Mouse (Mus musculus): ENCODE results near the gene Fmo5. TPM values are rescaled to one million over a fixed set of nuclear protein-coding genes. Genes with fewer than 3 reads are reported as not detected.

Fmo5 gene
- total RNA-seq (2023), result 8.7 TPM

DNA sequence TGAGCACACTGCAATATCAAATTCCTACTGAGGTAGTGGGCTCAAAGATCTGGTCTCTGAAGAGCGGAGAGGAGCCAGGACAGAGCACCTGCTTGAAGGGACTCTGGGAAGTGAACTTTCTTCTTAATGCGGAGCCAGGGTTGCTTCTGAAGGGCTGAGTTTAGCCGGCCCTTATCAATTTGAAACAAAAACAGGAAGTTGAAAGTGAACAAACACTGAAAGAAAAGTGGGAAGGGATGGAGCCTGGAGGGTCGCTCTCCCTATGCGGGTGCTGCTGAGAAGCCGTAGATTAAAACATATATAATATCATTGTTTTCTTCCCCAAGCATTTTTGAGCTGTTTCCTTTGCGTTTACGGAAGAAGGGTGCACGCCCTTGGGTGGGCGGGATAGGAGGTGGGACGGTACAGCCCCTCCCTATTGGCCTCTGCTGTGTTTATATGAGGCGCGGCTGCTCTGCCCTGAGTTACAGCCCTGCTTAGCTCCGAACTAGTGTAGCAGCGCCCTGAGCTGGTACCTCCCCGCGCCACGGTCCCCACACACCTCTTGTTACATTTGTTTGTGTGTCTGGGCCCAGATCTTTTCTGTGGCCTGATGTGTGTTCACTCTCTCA, at the start of gene Fmo5:
Gene Fmo5 (plus strand): TSS at position 414 of the 611 bp plus-strand sequence.

DNA sequence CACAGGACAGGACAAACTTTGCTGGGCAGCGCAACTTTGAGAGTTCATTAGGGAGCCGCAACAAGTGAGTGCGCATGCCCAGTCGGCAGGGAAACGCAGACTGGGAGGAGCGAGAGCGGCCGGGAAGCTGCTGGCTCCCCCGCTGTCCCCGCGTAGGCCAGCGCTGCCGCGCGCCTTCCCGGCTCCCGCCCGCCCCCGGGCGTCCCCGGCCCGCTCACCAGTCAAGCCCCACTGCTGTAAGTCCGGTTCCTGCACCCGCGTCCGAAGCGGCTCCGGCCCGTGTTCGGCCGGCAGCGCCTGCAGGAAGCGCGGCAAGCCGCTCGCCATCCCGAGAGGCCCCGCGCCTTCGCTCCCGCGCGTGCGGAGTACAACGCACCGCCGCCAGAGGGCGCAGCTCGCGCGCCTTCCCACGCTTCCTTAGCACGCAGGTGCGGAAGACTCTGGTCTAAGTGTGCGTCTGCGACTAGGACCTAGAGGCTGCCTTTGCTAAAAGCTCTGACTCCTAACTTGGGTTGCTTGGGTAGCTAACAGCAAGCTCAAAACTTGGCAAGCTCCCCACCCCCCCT, 18.7 kb upstream of the Fmo5 start, which contains the start of gene Chd1l:
Gene Chd1l (minus strand): TSS at position 359 of the 566 bp plus-strand sequence.

DNA sequence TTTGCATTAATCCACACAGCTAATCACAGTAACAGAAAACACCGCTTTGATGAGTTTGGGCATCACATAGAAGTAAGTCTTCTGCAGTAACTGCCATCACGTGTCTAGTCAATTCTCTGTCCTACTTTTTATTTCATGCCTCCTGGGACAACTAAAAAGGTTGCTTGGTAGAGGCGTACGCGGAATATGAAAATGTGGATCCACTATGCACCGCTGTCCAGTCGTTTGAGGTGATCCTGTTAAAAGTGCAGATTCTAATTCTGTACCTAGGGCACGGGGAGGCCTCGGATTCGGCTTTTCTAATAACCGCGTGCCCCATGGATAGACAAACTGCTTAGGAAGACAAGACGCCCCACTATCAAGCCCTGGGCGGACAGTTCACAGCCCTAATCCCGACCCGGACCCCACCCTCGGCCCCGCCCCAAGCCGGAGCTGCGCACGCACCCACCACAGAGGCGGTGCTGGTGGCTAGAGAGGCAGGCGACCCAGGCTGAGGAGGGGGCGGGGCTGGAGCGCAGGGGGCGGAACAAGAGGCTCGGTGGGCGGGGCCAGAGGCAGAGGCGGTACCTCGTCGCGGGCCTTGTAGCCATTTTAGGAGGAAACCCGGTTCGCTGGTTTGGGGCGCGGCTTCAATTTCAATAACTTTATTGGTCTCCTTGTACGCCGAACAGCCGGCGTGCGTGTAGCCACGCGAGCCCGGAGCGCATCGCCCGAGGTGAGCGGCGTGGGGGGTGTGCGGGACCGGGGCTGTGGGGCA, 29.2 kb downstream of the Fmo5 start, which contains the start of gene Prkab2:
Gene Prkab2 (plus strand): TSS at position 539 of the 757 bp plus-strand sequence.

DNA sequence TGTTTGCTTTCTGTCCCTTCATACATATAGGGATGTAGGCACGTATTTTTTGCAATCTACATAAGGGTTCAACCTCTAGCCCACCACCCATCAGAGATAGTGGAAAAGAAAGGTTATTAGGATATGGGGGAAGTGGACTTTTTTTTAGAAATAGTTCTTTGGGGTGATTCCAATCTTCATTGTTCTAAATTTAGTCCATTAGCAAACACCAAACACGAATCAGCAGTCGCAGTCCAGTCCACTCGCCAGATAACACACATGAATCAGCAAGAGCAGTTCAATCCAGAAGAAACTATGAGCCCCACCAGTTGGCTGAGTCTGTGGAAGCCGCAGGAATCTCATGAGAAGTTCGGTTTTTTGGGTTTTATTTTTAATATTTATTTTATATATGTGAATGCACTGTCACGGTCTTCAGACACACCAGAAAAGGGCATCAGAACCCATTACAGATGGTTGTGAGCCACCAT, 46.1 kb downstream of the Fmo5 start, which contains the start of gene Gm17651:
Gene Gm17651 (minus strand): TSS at position 51 of the 467 bp plus-strand sequence.

Other genes with a start within 250 kb of the Fmo5 start
- gene Olfr1402, start 206.8 kb upstream of the Fmo5 start, total RNA-seq (2023), result not detected
- 35.3 TPM for gene Chd1l, start 18.6 kb upstream of the Fmo5 start, total RNA-seq (2023)
- gene Prkab2, start 29.4 kb downstream of the Fmo5 start, total RNA-seq (2023), result 5.0 TPM
- not detected for gene Gm17651, start 45.9 kb downstream of the Fmo5 start, total RNA-seq (2023)